Mouse (Mus musculus) neutrophil, adult 5-6 weeks (primary cell): ENCODE measurements at regions not wholly inside any gene's neighbourhood (a gene's known extent, or its start where the extent isn't known, plus 50 kb on each side); places are given as distances from the start of the nearest gene placed in this dataset.

Experiments
- ATAC-seq: fragments of 151-379, 151-347 bp; 2 replicates; pipeline ENCODE4 v1.8.0; 2017; ENCODE audit warnings: mild to moderate bottlenecking, moderate TSS enrichment; ENCODE audit not compliant: insufficient number of reproducible peaks, poor library complexity, low FRiP score, severe bottlenecking; ENCODE audit errors: extremely low read depth

- ATAC-seq: no peak
Observed at GRCm38 (mm10) chr5:133940030-133940429, 159.5 kb upstream of the Castor2 start.

DNA sequence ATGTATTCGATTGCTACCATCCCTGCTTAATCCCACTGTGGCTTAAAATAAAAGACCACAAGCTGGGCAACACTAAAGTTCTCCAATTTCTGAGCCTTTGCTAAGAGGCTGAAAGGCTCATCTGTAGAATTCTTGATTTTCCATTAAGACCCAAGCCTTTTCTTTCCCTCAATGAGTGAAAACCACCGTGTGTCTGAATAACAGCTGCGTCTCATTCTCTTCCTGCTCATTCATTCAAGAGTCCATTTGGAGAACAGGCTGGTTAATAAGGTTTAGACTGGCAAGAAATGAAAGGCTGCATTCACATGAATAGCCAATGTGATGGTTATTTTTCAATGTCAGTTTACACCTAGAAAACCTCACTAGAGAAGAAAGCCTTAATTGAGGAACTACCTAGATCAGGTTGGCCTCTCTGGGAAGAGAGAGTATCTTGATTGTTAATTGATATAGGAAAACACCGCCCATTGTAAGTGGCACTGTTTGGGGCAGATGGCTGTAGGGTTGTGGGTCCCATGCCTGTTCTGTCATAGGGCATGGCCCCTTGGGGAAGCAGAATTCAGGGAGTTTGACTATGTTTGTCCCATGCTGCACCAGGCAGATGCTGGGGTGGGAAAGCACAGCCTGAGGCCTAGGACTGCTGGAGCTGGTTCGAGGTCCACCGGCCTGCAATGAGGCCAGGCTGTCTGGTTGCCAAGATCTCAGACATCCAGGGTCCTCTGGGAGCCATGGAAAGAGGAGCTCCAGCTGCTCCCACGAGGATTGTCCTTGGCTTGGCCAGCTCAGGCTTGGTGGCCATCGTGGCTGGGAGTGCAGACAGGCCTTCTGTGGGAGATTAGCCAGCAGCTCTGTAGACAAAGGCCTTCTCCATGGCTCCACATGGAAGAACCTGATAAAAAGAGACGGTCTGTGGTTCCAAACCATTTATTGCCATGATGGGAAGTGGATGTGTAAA lies 161.3 kb upstream of the Castor2 start:
- ATAC-seq: no peak

DNA sequence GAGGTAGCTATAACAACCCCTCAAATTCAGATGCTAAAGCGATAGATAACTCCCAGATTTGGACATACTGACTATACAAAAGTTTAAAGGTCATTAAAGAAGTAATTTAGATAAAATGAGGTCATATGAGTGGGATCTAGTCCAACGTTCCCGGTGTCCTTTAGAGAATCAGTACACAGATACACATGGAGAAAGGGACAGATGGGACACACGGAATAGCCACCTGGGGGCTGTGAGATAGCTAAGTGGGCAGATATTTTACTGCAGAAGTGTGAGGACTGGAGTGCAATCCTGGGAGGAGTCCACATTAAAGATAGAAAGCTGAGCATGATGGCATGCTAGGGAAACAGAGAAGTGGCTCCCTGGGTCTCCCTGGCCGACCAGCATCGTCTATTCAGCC lies 164.1 kb upstream of the Castor2 start:
- no peak for ATAC-seq

GRCm38 (mm10) chr5:133935006-133935405 lies 164.5 kb upstream of the Castor2 start:
- no peak for ATAC-seq

DNA sequence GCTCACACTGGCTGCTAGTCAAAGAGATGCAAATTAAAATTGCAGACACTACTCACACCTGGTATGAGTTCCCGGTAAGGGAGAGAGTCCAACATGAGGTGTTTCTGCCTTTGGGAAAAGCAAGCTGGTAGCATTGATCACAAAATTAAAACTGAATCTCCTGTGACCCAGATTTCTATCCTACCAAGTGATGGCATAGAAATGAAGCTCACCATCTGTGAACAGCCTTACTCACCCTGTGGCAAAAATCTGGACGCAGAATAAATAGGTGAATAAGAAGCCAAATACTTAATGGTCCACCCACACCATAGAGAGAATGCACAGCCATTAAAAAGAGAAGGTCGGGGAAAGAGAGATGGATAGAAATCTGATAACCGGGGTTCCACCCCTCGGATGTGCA lies 169.4 kb upstream of the Castor2 start:
- ATAC-seq: no peak

DNA sequence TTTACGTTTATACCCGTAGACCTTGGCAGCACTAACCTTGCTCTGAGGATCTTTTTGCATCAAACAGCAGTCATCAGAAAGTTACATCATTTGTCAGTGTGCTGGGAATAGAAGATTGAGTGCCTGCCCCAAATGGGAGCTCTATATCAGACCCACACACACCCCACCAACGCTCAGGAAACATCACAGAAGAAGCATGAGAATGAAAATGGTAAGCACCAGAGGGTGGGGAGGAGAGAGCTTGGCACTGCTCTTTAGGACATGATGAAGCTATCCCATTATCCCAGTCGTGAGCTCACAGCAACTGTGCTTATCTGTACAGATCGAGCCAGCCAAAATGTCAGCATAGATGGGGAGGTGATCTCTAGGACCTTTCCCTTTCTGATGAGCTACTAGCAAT lies 172.5 kb upstream of the Castor2 start:
- no peak for ATAC-seq

GRCm38 (mm10) chr5:133925184-133925900 lies 174.2 kb upstream of the Castor2 start:
- no peak for ATAC-seq

GRCm38 (mm10) chr5:133922181-133922580 lies 177.3 kb upstream of the Castor2 start:
- no peak for ATAC-seq

- no peak for ATAC-seq
Observed at GRCm38 (mm10) chr5:133915734-133916550, 183.6 kb upstream of the Castor2 start.

- ATAC-seq: no peak
Observed at GRCm38 (mm10) chr5:133907442-133907841, 192.1 kb upstream of the Castor2 start.

GRCm38 (mm10) chr5:133898025-133898598 lies 201.4 kb upstream of the Castor2 start:
- ATAC-seq: no peak

DNA sequence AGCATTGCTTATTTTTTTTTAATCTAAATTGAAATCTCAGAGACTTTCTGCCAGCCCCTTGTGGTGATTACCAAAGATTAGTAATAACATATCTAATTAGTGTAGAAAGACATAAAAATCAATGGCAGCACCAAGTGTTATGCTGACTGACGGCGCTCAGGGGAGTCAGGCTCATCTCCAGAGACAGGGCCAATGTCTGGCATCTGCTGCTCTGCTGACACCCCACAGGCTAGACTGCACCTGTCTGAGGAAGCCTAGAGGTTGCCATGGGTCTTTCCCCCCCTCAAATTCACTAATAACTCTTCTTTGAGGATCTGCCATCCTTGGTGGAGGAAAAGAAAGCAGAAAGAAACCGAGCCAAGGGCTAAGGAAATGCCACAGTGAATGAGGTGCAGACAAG lies 208.8 kb upstream of the Castor2 start:
- ATAC-seq: no peak

DNA sequence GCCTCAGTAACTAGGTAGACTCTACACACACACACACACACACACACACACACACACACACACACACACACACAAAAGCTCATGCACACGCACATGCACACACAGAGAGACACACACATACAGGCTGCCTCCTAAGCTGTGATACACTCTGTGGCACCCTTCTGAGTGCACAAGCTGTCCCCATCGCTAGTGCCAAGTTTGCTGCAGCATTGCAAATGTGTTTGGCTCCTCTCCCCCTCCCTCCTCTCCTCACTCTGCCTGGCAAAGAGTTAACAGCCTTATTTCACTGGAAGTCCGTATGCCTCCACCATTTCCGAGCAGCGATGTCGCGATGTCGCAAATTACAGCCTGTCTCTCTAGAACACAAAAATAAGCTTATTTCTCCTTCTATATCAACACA lies 209.7 kb upstream of the Castor2 start:
- ATAC-seq: no peak

DNA sequence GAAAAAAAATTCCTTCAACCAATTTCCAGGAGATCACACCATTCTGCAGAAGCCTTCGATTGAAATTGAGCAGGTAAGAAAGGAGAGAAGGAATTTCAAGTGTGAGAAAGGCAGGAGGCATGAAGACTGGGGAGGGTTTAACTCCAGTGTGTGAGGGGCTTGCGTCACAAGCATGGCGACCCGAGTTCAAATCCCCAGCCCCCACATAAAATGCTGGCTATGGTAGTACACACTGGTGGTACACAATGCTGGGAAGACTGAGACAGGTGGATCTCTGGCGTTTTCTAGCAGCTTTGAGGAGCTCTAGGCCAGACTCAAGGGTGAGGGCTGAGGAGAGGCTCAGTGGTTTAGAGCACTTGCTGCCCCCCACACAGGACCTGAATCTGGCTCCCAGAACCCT lies 214.0 kb upstream of the Castor2 start:
- no peak for ATAC-seq

GRCm38 (mm10) chr5:133885016-133885415 lies 214.5 kb upstream of the Castor2 start:
- ATAC-seq: no peak

DNA sequence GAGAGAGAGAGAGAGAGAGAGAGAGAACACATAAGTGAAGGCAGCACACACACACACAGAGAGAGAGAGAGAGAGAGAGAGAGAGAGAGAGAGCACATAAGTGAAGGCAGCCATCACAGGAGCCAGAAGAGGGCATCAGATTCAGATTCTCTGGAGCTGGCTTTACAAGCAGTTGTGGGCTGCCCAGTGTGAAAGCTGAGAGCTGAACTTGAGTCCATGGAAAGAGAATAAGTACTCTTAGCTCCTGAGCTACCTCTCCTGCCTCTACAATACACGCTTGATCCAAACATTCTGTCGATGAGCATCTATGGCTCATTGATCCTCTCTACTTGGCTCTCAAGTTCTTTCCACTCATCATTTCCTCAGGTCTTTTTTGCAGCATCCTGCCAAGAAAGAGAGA lies 214.9 kb upstream of the Castor2 start:
- no peak for ATAC-seq

DNA sequence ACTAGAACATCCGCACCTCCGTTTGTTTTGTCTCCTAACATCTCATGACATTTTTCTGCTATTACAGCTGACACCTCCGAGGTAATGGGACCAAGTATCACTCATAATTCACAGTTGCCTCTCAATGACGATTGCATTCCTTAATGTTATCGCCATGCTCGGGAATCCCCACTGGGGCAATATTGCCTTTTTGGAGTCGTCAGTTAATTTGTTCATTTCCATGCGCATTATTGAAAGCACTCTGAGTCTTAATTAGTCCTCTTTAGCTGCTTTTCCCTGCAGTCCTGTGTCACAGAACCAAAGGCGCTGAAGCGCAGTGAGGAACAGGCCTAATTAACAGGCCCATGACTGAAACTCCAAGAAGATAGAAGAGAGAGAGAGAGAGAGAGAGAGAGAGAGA lies 255.0 kb upstream of the Castor2 start:
- no peak for ATAC-seq

DNA sequence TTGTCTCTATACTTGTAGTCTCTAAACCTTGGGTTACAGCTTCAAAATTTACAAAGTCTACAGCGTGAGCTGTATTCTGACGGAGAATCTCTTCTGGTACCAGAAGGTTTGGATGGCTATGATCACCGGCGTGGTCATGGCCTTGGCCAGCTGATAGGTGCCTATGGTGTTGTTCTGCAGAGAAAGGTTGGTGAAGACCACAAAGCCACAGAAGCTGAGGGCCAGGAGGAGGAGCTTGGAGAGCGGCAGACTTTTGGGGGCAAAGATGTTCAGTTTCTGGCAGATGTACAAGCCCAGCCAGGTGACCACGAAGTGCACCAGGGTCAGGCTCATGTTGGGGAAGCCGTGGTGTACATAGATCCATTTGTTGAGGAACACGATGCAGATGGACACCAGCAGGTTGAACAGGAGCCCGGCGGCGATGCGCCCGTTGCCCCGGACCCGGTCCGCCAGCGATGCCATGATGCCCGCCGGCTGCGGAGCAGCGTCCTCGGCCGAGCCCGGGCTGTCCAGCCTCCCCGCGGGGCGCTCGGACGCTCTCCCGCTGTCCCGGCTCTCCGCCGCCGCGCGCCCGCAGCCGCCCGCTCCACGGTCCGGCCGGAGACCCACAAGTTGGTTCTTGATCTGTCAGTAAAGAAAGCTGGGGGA lies 257.3 kb upstream of the Castor2 start:
- peak; percentile 43 for ATAC-seq

- ATAC-seq: no peak
Observed at GRCm38 (mm10) chr5:133838286-133838685, 261.2 kb upstream of the Castor2 start.
